Mouse (Mus musculus) right cerebral cortex, adult 2 months (tissue): ENCODE data around the gene Cdc42bpg.

Source experiments
- DNase-seq, 2 experiments: peaks; one replicate each; pipeline ENCODE4 v3.0.0; 2021 to 2022; ENCODE audit warnings: low spot score in 2 of 2

Gene Cdc42bpg

GRCm38 (mm10) chr19:6348717-6349116 is 42.5 kb downstream of the Cdc42bpg start:
- no peak for DNase-seq

DNA sequence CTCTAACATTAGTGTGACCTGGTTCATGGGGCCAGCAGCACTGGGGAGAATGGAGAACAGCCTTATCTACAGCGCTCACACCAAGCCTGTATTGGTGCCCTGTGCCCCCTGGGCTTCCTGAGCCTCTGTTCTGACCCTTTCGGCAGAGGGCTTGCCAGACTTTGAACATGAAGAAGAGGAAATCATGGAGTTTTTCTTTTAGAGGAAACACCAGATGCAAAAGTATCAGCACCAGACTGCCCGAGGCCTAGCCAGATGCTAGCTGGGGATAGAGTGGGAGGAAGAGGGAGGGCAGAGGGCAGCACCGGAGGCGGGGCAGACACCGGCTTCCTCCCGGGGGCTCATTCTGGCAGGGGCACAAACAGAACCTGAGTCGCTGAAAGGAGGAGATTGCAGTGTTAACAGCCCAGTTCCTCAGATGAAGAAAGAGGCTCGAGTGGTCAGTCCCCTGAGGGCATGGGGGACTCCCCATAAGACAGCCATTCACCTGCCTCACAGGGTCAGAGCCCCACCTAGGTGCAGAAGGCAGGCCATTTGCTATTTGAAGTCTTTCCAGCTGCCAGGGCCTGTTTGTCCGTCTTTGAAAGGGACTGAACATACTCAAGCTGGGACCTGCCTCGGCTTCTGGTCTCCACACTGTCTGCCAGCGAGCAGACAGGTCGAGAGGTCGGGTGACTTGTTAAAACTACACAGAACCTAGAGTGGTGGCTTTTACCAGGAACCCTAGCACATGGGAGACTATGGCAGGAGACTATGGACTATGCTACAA is 43.1 kb downstream of the Cdc42bpg start:
- DNase-seq: no peak

GRCm38 (mm10) chr19:6351431-6352106 is 45.3 kb downstream of the Cdc42bpg start:
- no peak for DNase-seq

- no peak for DNase-seq
These were observed 45.9 kb downstream of the Cdc42bpg start for GRCm38 (mm10) chr19:6352107-6352505.

GRCm38 (mm10) chr19:6354030-6354429 is 47.8 kb downstream of the Cdc42bpg start:
- no peak for DNase-seq

GRCm38 (mm10) chr19:6361291-6361690 is 55.0 kb downstream of the Cdc42bpg start:
- no peak for DNase-seq

GRCm38 (mm10) chr19:6363091-6363410 is 56.8 kb downstream of the Cdc42bpg start:
- DNase-seq: no peak

- peak; percentile 99 to 100 for DNase-seq
These were observed 57.4 kb downstream of the Cdc42bpg start, which contains the start of gene Sf1 for GRCm38 (mm10) chr19:6363411-6364240. Gene Sf1 (plus strand): TSS chr19:6363690.

DNA sequence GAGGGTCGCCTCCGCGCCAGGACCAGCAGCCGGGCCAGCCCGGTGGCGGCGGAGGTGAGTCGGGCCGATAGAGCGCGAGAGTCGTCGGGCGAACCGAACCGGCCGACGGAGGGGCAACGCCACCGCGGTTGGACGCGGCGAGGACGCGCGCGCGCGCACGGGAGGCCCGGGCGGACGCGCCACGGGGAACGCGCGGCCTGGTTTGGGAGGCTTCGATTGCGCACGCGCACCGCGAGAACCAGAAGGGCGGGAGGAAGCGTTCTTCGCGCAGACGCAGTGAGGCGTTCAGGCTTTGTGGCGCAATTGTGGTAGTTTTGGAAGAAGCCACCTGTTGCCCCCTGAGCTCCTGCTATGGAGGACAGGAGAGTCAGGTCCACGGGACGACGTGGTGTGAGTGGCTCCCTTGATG is 58.1 kb downstream of the Cdc42bpg start:
- peak; percentile 91 to 94 for DNase-seq

- no peak for DNase-seq
These were observed 58.6 kb downstream of the Cdc42bpg start for GRCm38 (mm10) chr19:6364842-6365241.

DNA sequence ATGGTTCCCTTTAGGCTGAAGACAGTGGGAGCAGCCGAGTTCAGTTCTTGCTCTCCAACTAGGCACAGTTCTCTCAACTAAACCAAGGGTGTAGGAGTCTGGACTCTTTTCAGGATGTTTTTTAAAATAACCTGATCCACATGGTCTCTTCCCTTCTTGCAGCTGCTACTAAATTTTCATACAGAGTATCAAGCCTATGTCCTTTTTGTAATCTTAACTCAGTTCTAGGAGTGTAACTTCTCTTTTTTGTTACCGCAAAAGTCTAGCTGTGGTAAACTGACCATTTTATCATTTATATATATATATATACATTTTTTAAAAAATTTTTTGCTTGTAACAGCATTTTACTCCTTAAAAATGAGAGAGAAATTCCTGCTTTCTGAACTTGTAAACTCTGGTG is 63.9 kb downstream of the Cdc42bpg start:
- no peak for DNase-seq

DNA sequence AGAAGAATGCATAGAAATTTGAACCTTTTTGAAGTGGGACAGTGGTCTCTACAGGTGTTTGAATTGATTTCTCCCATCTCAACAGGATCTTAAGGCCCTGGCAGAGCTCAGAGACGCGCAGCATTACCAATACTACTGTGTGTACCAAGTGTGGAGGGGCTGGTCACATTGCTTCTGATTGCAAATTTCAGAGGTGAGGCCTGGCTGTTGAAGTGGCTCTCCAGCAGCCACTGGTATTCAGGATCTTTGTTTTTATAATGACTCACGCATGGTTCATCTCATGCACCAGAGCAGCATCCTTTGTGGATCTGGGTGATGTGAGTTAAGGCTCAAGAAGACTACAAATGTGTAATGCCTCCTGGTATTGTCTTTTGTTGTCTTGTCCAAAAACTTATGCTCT is 66.2 kb downstream of the Cdc42bpg start:
- no peak for DNase-seq

- peak; percentile 79 to 83 for DNase-seq
These were observed 67.5 kb downstream of the Cdc42bpg start for GRCm38 (mm10) chr19:6373539-6374400.

- DNase-seq: no peak
These were observed 68.3 kb downstream of the Cdc42bpg start for GRCm38 (mm10) chr19:6374571-6374970.
